Mouse (Mus musculus) brain, adult 2 months (tissue): ENCODE measurements at regions not wholly inside any gene's neighbourhood (a gene's known extent, or its start where the extent isn't known, plus 50 kb on each side); places are given as distances from the start of the nearest gene placed in this dataset.
"Not testable (repeated sequence)": the region's sequence is repeated elsewhere in the genome, so short reads cannot be mapped to it uniquely, and the experiment has no call there.

Experiments used
- DNase-seq: peaks from one replicate; pipeline ENCODE4 v3.0.0; 2011; ENCODE audit warnings: low read depth, low spot score

DNA sequence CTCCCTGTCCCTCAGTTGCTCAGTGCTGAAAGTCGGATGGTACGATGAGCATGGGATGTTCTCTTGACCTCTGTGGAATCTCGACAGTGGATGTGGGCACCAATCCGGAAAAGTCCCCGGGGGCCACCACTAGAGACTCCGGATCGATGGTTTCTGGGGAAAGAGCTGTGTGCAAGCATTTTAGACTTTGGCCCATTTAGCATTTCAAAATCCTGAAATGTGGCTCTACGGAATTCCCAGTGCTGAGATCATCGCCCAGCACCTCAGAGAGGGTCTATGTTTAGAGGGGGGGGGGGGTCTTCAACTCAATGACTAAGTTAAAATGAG is 68.6 kb downstream of the Tomm20 start:
- DNase-seq = no peak

DNA sequence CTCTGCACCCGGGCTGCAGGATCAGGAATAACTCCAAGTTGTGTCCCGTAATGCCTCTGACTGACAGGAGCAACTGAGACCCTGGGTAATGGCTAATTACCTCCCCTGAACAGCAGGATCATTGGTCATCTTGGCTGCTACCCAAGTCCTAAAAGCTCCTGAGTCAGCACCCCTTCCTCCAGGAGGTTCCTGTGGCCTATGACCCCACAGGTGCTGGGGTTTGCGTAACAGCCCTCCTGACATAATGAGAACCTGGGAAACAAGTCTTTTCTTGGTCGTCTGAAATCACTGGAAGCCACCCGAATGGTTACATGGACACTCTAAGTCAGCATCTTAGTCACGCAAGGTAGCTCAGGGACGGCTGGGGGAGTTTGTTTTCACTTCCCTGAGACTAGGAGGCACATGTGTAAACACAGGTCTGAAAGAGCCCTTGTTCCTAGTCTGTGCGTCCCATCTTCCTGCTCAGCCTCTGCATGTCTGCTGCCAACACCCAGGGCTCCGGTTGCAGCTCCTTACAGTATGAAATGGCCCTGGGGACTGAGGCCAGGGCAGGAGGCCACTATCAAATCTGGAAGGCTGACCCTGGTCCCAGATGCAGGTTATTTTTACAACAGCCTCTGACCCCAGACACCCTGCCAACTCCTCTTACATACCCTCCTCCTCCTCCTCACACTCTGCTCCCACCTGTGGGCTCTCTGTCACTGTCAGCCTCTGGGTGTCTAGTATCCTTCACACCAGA is 69.2 kb downstream of the Tomm20 start:
- DNase-seq = no peak

DNA sequence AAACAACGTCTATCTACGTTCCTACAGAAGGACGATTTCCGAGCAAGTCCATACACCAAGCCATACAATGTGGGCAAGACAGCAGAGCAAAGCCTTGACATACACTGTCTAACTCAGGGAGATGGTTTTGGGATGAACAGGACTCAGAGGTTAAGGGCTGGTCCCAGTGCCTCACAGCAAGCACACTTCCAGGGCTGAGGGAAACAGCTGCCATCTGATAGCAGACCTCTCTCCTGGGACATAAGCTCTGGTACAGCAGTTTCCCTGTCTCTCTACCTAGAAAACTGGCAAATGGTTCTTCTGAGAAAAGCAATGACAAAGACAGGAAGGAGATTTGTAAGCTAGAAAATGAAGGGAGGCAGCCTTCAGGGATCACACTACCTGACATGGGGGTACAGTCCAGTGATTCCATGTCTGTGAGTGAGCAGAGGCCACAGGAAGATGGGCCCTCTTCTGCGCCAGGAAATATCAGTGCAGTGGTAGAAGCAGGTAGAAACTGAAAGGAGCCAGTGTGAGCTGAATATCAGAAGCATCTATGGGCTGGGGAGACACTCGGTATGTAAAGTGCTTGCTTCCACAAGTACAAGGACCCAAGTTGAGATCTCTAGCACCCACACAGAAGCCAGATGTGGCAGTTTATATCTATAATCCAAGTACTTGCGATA is 70.0 kb downstream of the Tomm20 start:
- no peak for DNase-seq

DNA sequence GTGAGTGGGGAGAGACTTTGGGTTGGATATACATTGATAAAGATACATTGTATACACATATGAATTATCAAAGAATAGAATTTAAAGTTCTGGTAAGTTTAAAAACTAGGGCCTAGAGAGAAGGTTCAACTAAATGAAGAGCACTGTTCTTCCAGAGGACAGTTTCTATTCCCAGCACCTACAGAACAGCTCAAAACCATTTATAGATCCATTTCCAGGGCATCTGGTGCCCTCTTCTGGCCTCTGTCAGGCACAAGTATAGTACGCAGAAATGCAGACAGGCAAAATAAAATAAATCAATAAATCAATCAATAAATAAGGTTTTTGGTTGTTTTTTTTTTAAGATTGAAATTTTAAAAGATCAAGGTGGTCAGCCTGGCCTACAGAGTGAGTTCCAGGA is 70.8 kb downstream of the Tomm20 start:
- DNase-seq = no peak

DNA sequence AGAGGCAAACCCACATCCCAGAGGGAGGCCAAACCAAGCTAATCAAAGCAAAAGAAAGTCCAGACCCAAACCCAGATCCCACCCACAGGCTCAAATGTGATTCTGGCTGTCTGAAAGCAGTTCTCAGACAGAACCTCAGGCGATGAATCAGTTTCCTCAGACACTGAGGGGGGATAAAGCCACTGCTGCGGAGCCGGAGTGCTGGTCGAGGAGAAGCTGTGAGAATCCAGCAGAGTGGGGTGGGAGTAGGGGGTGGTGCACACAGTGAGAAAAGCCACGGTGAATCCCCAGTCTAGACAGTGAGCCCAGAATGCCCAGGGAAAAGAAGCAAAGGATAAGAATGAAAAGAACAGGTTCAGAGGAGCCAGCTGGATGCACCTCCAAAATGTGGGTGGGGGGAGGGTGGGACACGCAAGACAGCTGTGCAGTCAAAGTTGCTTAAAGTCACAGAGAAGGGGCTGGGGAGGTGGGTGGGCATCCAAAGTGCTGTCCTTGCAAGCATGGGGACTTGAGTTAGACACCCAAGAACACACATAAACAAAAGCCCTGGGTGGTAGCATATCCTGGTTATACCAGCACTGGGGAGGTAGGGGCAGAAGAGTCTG is 71.4 kb downstream of the Tomm20 start:
- DNase-seq = peak; percentile 33

DNA sequence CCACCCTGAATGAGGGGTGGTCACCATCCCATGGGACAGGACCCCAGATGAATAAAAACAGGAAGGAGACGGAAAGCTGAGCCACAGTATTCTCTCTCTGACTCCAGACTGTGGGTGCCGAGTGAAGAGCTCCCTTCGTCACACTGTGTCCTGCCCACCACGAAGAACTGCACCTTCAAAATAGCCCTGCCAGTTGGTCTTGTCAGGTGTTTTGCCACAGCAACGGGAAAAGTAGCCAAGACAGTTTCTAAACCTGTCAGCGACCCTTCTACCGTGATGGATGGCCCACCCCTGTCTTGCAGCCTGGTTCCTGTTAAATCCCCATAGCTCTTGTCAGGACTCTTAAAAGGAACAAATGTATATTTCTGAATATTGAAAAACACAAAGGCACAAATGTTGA is 72.3 kb downstream of the Tomm20 start:
- DNase-seq = no peak

DNA sequence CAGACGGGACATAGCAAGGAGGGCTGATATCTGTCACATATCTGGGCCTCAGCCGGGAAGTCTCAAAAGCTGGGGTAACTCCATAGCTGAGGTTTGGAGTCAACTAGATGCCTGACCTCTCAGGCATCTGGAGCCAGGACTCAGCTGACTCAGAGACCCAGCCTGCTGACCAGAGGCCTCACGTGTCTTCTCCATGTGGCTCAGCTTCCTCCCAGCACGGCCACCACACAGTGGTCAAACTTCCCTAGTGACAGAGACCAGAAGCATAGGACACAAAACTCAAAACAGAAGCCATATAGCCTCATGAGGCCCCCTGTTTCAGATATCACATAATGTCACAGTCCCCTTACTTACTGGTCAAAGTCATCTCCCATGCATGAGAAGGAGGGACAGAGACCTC is 73.1 kb downstream of the Tomm20 start:
- peak; percentile 24 for DNase-seq

DNA sequence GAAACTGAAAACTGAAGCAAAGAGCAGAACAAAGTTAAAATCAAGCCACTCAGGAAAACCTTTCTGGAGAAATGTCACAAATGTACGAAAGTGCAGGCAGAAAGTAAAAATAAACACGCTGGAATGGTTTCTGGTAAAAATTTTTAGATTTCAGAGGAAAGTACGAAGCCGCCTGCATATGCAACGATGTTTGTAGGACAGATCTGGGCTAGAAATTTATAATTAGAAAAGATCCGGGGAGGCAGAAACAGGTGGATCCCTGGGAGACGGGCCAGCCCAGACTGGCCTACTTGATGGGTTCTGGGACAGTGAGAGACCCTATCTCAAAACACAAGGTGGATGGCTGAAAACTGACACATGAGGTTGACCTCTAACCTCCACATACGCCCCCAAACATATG is 73.5 kb downstream of the Tomm20 start:
- DNase-seq = peak; percentile 46

DNA sequence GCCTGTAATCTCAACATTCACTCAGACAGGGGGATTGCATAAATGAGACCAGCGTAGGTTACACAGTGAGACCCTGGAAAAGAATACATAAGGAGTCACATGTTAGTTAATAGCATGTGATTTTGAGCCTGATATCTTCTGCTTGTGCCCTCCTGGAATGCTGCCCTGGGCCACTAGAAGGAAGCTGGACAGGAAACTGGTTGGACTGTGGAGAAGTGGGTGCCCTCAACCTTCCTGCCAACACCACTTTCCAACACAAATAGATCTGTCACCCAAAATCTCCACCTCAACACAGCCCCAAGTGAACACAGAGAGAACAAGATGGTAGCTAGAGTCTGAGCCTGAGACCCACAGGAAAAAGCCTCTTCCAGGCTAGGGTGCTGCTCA is 76.2 kb downstream of the Tomm20 start:
- DNase-seq = no peak

DNA sequence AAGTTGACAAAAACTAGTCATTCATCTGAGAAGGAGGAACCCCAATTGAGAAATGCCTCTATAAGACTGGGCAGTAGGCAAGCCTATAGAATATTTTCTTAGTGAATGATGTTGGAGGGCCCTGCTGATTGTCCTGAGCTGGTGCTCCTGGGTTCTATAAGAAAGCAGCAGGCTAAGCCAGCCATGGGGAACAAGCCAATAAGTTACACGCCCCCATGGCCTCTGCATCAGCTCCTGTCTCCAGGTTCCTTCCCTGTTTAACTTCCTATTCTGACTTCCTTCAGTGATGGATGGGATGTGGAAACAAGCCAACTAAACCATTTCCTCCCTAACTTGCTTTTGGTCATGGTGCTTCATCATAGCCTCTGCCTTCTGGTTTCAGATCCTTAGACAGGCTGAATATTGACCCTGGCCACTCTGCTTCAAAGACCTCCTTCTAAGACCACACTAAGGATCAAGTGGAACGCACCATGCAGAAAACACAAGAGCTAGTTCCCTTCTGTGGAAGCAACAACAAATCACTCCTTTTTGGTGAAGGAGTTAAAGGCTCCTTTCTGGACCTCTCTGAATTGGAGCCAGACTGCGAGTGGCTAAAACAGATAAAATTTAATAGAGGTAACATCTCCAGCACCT is 76.7 kb downstream of the Tomm20 start:
- DNase-seq = peak; percentile 48

DNA sequence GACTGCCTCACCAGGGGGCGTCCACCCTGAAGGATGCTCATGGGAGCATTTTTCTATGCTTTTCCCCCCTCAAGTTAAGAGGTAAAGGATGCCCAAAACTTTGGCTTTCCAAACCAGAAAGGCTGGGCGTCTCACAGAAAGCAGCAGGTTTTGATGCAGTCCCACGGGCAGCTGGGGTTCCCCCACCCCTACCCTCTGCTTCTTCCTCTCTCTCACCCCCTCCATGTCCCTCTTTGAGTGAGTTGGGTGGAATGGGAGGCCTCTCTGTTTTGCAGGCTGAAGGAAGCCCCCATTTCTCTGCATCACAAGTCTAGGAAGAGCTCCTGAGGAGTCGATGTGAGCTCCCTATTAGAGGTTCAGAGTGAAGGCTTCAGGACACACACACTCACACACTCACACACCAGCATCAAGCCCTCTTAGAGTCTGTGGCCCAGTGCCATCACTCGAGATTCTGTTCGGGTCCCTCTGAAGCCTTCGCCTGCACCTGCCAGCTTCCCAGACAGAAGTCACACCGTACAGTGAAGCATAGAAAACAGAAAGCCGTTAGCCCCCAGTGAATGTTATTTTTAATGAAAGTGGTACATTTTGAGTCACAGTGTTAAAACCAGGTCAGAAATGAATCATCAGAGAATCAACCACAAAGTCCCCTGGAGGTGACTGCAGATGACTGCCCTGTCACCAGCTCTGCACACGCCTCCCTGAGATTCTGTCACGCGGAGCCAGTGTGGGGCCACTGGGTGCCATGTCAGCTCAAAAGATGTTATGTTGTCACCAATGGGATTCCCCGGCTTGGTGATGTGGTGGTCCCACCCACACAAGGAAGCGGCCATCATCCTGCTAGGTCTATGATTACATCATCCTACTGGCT is 78.3 kb downstream of the Tomm20 start:
- DNase-seq = peak; percentile 33

DNA sequence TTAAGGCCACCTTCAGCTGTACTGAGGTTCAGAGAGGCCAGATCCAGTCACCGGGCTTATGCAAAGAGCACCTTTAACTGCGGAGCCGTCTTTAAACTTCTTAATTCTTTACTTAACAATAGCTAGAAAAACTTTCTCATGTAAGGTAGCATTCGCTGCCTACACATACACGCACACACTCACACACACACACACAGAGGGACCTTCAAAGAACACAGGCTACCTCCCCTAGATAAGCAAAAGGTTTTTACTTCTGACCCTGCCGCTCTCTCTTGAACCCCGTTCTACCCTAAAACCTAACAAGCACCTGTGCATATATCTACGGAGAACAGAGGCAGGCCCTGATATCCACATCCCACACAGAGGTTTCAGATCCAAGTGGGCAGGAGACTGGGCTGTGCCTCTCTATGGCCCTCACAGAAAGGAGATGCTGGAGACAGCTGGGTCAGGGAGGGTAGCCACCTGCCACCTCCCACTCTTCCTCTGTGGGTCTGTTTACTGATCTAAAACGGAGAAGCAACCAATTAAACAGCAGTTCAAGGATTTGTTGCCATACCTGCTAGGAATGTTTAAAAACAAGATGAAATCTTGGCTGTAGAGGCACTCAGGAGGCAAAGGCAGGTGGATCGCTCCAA is 81.2 kb downstream of the Tomm20 start:
- DNase-seq = no peak

DNA sequence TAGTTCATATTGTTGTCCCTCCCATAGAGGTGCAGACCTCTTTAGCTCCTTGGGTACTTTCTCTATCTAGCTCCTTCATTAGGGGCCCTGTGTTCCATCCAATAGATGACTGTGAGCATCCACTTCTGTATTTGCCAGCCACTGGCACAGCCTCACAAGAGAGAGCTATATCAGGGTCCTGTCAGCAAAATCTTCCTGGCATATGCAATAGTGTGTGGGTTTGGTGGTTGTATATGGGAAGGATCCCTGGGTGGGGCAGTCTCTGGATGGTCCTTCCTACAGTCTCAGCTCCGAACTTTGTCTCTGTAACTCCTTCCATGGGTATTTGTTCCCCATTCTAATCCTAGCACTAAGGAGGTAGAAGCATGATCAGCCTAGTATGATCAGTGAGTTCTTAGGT is 82.0 kb downstream of the Tomm20 start:
- DNase-seq = not testable (repeated sequence)

DNA sequence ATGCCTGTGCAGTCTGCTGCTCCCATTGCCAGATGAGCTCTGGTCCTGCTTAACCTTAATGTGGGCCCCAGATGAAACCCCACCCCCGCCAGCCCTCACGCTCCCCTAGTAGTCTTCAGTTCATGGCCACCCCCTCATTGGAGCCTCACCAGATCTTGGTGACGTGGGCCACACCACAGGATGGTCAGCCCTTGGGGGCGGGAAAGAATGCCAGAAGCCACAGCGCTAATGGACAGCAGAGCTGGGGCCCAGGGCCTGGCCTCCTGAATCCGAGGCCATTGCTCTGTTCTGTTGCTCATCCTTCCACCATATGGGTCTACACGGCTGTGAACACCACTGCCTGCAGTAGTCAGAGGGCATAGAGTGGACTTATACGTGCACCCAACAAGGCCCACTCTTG is 83.9 kb downstream of the Tomm20 start:
- no peak for DNase-seq

DNA sequence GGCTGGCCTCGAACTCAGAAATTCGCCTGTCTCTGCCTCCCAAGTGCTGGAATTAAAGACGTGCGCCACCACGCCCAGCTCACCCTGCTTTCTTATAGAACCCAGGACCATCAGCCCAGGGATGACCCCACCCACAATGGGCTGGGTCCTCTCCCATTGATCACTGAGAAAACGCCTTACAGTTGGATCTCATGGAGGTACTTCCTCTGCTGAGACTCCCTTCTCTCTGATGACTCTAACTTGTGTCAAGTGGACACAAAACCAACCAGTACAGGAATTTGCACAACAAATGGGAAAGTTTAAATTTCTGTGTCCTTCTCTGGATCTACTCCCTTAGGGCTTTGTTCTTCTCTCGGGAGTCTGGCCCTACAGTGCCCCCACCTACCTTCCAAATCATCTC is 85.0 kb downstream of the Tomm20 start:
- DNase-seq = no peak

DNA sequence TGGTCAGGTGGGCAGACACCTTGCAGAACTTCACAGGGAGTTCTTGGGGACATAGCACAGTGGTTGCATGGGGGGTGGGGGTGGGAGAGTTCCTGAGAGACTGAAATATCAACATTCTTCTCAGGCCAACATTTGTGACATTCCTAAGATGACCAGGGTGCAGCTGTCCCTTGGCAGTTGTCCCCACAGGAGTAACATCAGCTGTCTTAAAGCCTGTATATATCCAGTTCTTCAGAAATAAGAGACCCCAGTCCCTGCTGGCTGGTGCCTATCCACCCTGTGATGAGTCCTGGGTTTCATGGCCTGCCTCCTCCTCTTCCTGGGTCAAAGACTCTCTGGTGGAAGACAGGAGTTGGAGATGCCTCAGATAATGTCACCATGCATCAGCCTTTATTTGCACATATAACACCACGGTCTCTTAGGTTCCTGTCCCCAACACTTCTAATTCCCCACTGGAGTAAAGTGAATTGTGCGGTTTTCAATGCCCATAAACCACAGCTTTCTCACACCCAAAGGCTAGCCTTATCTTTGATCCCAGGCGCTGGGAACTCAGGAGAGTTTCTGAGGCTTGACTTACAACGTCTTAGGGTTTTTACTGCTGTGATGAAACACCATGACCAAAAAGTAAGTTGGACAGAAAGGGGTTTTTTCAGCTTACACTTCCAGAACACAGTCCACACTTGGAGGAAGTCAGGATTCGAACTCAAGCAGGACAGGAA is 85.8 kb downstream of the Tomm20 start:
- DNase-seq = no peak

DNA sequence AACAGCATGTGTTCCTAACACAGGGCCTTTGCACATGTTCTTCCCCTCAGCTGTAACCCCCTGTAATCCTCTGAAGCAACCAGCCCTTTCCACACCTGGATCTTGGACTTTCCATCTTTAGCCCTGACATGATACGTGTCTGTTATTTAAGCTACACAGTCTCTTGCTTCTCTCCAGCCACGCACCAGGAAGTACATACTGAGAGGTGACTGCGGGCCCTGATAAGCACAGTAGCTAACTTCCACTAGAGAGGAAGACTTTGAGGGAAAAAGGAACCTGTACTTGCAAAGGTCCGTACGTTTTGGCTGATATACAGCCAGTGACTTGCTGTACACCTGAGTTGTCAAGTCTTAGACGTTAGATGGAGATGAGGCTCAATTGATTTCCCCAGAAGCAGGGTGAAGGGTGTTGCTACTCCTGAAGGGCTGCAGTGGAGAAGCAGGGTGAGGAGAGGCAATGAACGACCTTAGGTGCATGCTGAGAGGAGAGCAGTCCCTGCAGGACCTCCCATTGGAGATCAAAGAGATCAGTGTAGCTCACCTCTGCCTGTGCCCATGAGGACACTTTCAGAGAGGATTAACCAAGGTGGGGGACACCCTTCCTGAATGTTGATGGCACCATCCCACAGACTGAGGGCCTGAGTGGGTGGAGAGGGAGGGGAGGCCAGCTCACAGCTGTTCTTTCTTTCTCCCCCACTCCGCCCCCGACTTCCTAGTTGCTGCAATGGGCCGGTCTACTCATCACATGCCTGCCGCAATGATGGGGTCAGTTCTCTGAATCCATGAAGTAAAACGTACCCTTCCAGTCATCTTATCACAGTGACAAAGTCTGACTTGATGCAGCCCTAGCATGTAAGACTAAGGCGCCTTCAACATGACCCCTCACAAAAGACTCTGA is 88.1 kb downstream of the Tomm20 start:
- DNase-seq = no peak

DNA sequence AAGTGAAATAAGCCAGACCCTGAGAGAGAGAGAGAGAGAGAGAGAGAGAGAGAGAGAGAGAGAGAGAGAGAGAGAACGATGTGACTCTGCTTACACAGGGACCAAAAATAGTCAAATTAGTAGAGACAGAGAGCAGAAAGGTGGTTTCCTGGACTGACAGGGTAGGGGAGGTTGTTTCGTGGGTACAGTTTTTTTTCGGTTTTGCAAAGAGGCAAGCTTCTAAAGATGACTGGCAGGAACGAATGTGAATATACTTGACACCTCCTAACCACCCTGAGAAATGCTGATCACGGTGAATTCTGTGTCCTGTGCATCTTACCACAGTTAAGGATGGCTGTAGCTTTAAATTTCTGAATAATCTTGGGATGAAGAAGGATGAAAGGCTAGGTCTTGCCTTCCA is 89.7 kb downstream of the Tomm20 start:
- DNase-seq = no peak

DNA sequence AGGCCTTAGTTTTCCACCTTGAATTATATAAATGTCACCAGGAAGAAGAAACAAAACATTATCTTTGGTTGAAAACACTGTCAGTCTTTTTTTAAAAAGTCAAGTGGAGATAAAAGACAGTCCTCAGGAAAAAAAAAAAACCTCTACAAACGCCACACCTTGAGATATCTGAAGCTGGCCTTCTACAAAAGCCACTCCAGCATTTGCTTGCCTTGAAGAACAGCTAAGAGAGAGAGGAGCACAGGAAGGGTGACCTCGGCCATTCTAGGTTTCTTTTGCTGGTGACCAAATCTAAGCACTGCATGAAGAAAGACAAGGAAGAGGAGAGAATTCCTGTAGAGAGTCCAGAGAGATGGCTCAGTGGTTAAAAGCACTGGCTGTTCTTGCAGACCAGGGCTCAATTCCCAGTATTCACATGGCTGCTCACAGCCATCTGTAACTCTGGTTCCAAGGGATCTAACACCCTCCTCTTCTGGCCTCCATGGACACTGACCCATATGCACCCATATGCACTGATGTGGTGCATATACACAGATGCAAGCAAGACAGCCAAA is 90.5 kb downstream of the Tomm20 start:
- no peak for DNase-seq
